In the genomic region with DNA sequence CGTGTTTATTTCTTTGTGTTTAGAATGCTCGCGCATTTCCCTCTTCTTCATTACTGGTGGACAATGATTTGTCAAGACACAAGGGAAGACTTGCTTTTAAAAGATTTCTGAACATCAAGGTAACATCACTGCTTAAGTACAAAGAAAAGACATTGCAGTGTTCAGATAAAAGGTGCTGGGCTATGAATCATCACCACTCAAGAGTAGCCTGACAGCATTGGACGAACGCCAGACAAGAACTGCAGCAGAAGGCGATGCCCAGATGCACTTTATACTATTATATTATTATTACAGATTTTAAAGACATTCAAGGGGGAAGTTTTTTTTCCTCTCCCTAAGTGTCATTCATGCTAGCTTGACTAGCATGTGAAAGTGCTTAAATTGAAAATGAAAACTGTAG, we compare ENCODE assay signal across 18 mouse cellular contexts.
A peak's percentile ranks its signal among the peaks of the same experiment; 100 is the strongest.
DNase-seq lines count a peak whose midpoint lies in the region; ATAC-seq and TF ChIP-seq lines count a peak whose summit lies in the region.
"Had no signal": no experiment of that assay in that cellular context is flagged by ENCODE, and none has a peak within 500 bp of the region (broad histone marks: within the 10 kb centered on the region; RNA-seq: fewer than 3 reads in every experiment).

No protein-coding gene starts in this region.

- H3K4me2 ChIP-seq in forebrain, embryonic 14.5 days (ENCODE audit: low read length), result no peak overlapping the region
- H3K4me2 ChIP-seq in forebrain, embryonic 15.5 days (replicated peaks), result no peak overlapping the region
- no peak overlapping the region for H3K4me2 ChIP-seq in midbrain, postnatal 0 days (ENCODE audit: low read depth, low read length, poor library complexity, severe bottlenecking)
- no peak overlapping the region for H3K4me2 ChIP-seq in midbrain, embryonic 16.5 days (ENCODE audit: low read length)

- no peak overlapping the region for H3K27ac ChIP-seq in forebrain, embryonic 14.5 days (ENCODE audit: low read depth, low read length)
- H3K27ac ChIP-seq in forebrain, embryonic 15.5 days (replicated peaks), result no peak overlapping the region
- no peak overlapping the region for H3K27ac ChIP-seq in midbrain, postnatal 0 days (ENCODE audit: low read depth, low read length)
- H3K27ac ChIP-seq in midbrain, embryonic 16.5 days (ENCODE audit: low read length), result no peak overlapping the region
- H3K27ac ChIP-seq: heart, adult 2 months had no signal

- H3K27me3 ChIP-seq in forebrain, embryonic 14.5 days (replicated peaks; ENCODE audit: control insufficient read depth, insufficient read depth, low read length), result no peaks in the 10 kb centered on the region
- H3K27me3 ChIP-seq in forebrain, embryonic 15.5 days, result no peaks in the 10 kb centered on the region
- no peaks in the 10 kb centered on the region for H3K27me3 ChIP-seq in midbrain, postnatal 0 days (ENCODE audit: insufficient read depth, low read length)
- H3K27me3 ChIP-seq in midbrain, embryonic 16.5 days (ENCODE audit: control insufficient read depth, insufficient read depth, low read depth, low read length), result no peaks in the 10 kb centered on the region

- H3K9me3 ChIP-seq in forebrain, embryonic 14.5 days (replicated peaks; ENCODE audit: control insufficient read depth, low read length), result no peaks in the 10 kb centered on the region
- no peaks in the 10 kb centered on the region for H3K9me3 ChIP-seq in forebrain, embryonic 15.5 days
- no peaks in the 10 kb centered on the region for H3K9me3 ChIP-seq in midbrain, postnatal 0 days (ENCODE audit: low read length)
- H3K9me3 ChIP-seq in midbrain, embryonic 16.5 days (replicated peaks; ENCODE audit: control insufficient read depth, low read length, poor library complexity, severe bottlenecking), result no peaks in the 10 kb centered on the region

- no peak for TF ChIP-seq POLR2A in lung, adult 2 months (IDR thresholded peaks at IDR 0.05; ENCODE audit: borderline replicate concordance, extremely low read depth, low read depth, low read length)

- no peaks in the 10 kb centered on the region for H3K36me3 ChIP-seq in forebrain, embryonic 14.5 days (ENCODE audit: control insufficient read depth, insufficient read depth, low read length)
- no peaks in the 10 kb centered on the region for H3K36me3 ChIP-seq in forebrain, embryonic 15.5 days
- no peaks in the 10 kb centered on the region for H3K36me3 ChIP-seq in midbrain, postnatal 0 days (ENCODE audit: insufficient read depth, low read length)
- no peaks in the 10 kb centered on the region for H3K36me3 ChIP-seq in midbrain, embryonic 16.5 days (ENCODE audit: control insufficient read depth, insufficient read depth, low read length)
- H3K36me3 ChIP-seq: G1E had no signal

- H3K9ac ChIP-seq in forebrain, embryonic 14.5 days (ENCODE audit: low read length), result no peak overlapping the region
- no peak overlapping the region for H3K9ac ChIP-seq in forebrain, embryonic 15.5 days (replicated peaks)
- H3K9ac ChIP-seq in midbrain, postnatal 0 days (replicated peaks; ENCODE audit: low read length, poor library complexity, severe bottlenecking), result no peak overlapping the region
- H3K9ac ChIP-seq in midbrain, embryonic 16.5 days (ENCODE audit: low read depth, low read length), result no peak overlapping the region

- no peak for TF ChIP-seq CTCF in midbrain, postnatal 0 days (IDR thresholded peaks at IDR 0.05)
- TF ChIP-seq CTCF in lung, adult 2 months (IDR thresholded peaks at IDR 0.05; ENCODE audit: insufficient read depth, low read length), result no peak

- WGBS in forebrain, embryonic 14.5 days, result 73% methylated on average over 6 of the region's 6 CpGs
- WGBS in forebrain, embryonic 15.5 days, result 71% methylated on average over 6 of the region's 6 CpGs
- 81% methylated on average over 6 of the region's 6 CpGs for WGBS in midbrain, postnatal 0 days
- 72% methylated on average over 6 of the region's 6 CpGs for WGBS in midbrain, embryonic 16.5 days
- WGBS in lung, adult 2 months, result 68% methylated on average over 6 of the region's 6 CpGs

- DNase-seq in forebrain, embryonic 14.5 days (ENCODE audit: low spot score), result peak; percentile 45
- peak; percentile 33 for DNase-seq in midbrain, postnatal 0 days (ENCODE audit: low spot score)
- DNase-seq in MEL-GATA-1-ER (ENCODE audit: extremely low read depth, low read depth), result peak; percentile 21
- DNase-seq in brain, adult 2 months (ENCODE audit: low read depth, low spot score), result peak; percentile 58
- no peak for DNase-seq in lung, adult 2 months
- DNase-seq: cerebellum, adult 9-10 months; gastrocnemius, postnatal 10 days; heart, adult 2 months; heart, postnatal 36 days; kidney, adult 8-10 months; kidney, postnatal 36 days; layer of hippocampus, adult 9-11 months; spleen, adult 18-20 months; thymus, adult 2 months had no signal

- H3K4me1 ChIP-seq in forebrain, embryonic 14.5 days (ENCODE audit: control insufficient read depth, insufficient read depth, low read length), result peaks cover 6% of the 10 kb centered on the region; the same call in 1 of the 2 replicates
- peaks cover 24% of the 10 kb centered on the region for H3K4me1 ChIP-seq in forebrain, embryonic 15.5 days
- no peaks in the 10 kb centered on the region for H3K4me1 ChIP-seq in midbrain, postnatal 0 days (ENCODE audit: insufficient read depth, low read length)
- H3K4me1 ChIP-seq in midbrain, embryonic 16.5 days (ENCODE audit: control insufficient read depth, insufficient read depth, low read length), result peaks cover 8% of the 10 kb centered on the region
- H3K4me1 ChIP-seq in lung, adult 2 months (ENCODE audit: control insufficient read depth, insufficient read depth, low read length), result no peaks in the 10 kb centered on the region

- no peak overlapping the region for H3K4me3 ChIP-seq in forebrain, embryonic 14.5 days (ENCODE audit: low read depth, low read length)
- H3K4me3 ChIP-seq in forebrain, embryonic 15.5 days, result no peak overlapping the region
- H3K4me3 ChIP-seq in midbrain, postnatal 0 days (ENCODE audit: low read depth, low read length), result no peak overlapping the region
- no peak overlapping the region for H3K4me3 ChIP-seq in midbrain, embryonic 16.5 days (ENCODE audit: low read depth, low read length)
- no peak overlapping the region for H3K4me3 ChIP-seq in lung, adult 2 months (replicated peaks; ENCODE audit: extremely low read depth, low read depth, low read length)
- H3K4me3 ChIP-seq: heart, adult 2 months had no signal

- no peak for ATAC-seq in forebrain, embryonic 14.5 days
- ATAC-seq in forebrain, embryonic 15.5 days (replicated peaks), result no peak
- ATAC-seq in midbrain, postnatal 0 days (ENCODE audit: low FRiP score), result no peak
- ATAC-seq in midbrain, embryonic 16.5 days, result no peak
- ATAC-seq: CD4-positive, CD25-positive, alpha-beta regulatory T cell, adult 4 months had no signal
